Mouse (Mus musculus) ZHBTc4 (cell line): ENCODE data around the gene Kdm4d.
"Not testable (repeated sequence)": the region's sequence is repeated elsewhere in the genome, so short reads cannot be mapped to it uniquely, and the experiment has no call there.

Source experiments
- DNase-seq: peaks from one replicate; pipeline ENCODE4 v3.0.0-alpha.2; 2011; ENCODE audit warnings: low read depth, low spot score

Kdm4d gene

DNA sequence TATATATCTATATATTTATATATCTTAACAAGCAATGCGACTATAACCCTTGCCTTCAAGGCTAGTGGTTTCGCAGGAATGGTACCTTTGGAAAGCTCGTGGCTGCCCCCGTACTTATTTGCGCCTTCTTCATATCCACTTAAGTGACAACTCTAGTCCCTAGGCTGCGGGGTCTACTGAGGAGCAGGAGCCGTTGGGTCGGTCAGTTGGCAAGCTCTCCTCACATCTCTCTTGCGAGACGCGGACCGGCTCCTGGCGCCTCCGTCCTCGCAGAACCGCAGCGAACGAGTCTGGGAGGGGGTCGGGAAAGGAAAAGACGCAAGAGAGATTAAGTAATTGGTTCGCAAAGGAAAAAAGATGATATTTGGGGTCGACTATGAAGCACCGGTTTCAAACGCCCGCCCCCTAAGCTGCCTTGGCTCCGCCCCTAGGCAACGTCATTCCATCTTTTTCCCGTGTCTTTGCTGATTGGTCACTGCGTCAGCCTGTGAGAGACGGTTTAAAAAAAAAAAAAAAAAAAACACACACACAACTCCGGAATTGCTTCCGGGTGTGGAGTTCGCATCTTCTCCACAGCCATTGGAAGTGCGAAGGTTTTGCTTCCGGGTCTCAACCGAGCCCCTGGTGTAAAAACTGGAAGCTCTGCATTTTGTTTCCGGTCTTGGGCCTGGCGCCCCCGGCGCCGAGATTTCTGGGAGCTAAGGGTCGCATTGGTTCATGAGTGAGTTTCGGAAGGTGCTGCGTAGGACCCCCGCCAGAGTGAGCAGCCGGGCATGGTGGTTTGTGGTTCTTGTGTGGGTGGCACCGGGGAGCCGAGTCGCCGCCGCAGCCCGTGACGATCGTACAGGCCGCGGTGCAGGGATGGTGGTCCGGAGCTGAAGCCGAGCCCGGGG lies at the start of gene Kdm4d, which contains the start of gene Cwc15:
Gene Kdm4d, minus strand, starts transcription at position 460 of the 893 bp plus-strand sequence.
Gene Cwc15, plus strand, starts transcription at position 595 of the 893 bp plus-strand sequence.
- DNase-seq = peak; percentile 98

- no peak for DNase-seq
Observed at GRCm38 (mm10) chr9:14548366-14548761, 48.1 kb upstream of the Kdm4d start.

DNA sequence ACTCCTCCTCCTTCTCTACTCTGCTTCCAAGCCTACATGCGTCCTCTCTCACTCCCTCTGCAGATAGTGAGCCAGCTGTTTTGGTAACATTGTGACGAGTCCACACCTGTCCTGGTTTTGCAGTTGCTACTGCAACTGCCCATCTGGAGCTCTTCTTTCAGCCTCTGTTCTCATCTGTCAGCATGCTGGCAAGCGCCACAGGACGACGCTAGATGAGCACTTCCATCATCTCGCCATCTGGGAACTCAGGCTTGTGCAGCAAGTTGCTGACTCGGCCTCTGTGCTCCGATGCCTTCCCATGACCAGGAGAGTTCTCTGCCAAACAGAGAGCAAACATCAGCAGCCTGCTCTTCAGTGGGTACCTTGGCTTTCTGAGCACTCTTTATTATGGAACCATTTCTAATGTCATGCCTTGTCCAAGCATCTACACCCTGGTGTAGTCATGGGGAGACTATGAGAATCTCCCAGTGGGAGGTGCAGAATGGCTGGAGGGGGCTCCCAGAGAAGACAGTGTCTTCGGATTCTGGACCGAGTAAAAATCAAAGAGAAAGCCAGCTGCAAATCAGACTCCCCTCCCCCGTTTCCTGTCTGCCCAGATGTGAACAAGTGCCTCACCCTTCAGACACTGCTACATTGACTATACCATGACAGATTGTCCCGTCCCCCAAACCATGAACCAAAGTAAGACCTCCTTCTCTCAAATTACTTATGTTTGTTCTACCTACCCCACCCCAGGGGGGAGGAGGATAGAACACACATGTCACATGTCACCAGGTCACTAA lies 47.5 kb upstream of the Kdm4d start:
- DNase-seq = no peak

- DNase-seq = peak; percentile 25
Observed at GRCm38 (mm10) chr9:14544034-14544757, 43.9 kb upstream of the Kdm4d start.

DNA sequence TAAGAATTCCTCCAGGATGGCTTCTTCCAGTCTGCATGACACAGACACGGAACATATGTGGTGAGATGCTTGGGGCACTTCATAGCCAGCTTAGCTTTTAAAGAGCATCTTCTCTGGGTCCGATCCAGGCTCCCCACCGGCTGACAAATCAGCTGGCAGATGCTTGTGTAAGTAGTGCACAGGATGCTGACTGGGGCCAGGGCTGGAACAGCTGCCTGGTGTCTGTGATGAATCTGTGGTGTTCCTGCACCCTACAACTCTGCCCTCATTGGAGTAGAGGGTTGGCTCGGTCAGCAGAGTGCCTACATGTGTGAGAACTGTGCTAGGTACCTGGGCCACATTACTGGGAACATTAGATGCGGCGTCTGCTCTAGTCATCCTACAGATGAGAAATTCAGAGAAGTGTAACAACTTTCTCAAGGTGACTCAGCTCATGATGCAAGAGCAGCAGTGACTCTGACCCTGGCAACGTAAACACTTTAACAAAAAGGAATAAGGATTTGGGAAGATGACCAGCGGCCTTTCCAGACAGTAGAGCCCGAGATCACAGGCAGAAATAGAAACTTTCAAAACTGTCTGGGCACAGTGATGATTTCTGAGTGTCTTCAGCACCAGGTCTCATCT lies 34.7 kb upstream of the Kdm4d start:
- no peak for DNase-seq

DNA sequence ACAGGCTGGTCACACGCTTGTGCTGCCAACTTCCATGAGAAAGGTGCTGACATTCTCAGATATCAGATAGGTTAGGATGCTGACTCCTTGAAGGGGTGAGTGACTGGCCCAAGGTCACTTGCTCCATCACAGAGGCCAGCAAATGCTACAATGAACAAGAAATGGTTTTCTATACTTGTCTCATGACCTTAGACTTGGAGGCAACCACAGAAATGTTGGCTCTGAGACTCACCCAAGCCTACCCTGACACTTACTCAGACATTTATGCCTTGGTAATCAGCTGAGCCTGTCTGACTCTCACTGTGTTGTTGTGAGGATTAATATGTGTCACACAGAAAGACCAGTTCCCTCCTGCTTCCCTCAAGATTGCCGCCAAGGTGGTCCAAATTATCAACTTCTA lies 33.4 kb upstream of the Kdm4d start:
- DNase-seq = no peak

DNA sequence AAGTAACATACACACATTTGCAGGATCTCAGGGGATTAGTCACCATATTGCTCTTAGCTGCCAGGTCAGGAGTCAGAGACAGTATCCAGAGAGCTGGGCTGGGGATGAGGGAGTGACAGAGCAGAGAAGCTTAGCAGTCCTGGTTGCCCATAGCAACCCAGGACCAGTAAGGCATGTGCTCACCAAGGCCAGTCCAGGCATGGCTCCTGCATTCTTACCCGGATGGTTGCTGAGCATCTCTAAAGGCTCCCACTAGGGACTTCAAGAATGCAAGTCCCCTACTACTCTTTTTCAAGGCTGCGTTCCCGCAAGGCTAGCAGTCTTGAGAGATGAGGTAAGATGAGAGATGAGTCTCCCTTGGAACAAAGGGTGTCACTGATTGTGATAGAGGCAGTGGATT lies 32.0 kb upstream of the Kdm4d start:
- peak; percentile 35 for DNase-seq

DNA sequence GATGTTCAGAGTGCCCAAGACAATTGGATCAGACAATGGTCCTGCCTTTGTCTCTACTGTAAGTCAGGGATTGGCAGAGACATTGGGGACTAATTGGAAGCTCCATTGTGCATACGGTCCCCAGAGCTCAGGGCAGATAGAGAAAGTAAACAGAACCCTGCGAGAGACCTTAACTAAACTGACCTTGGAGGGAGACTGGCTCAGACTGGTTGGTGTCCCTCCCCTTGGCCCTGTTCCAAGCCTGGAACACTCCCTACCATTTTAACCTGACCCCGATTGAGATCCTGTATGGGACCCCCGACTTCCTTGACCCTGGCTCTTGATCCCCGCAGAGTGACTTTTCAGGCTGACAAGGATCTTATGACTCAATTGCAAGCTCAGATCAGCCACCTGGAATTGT lies 29.7 kb upstream of the Kdm4d start:
- peak; percentile 32 for DNase-seq

- DNase-seq = peak; percentile 85
Observed at GRCm38 (mm10) chr9:14523408-14524043, 23.2 kb upstream of the Kdm4d start.

DNA sequence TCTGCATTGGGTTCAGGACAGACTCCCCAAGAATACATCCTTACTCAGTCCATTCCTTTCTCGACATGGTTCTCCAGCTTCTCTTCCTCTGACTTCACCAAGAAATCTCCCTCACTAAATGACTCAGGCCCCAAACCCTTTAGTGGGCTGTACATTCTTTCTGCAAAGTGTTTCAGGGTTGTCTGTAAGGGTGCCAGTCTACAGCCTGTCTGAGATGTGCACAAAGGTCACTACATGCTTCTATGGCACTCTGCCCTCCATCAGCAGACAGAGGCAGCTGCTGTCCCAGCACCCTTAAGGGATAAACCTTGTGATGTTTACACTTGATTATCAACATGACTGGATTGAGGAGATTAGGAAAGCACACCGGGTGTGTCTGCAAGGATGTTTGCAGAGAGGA lies 21.4 kb upstream of the Kdm4d start:
- no peak for DNase-seq

DNA sequence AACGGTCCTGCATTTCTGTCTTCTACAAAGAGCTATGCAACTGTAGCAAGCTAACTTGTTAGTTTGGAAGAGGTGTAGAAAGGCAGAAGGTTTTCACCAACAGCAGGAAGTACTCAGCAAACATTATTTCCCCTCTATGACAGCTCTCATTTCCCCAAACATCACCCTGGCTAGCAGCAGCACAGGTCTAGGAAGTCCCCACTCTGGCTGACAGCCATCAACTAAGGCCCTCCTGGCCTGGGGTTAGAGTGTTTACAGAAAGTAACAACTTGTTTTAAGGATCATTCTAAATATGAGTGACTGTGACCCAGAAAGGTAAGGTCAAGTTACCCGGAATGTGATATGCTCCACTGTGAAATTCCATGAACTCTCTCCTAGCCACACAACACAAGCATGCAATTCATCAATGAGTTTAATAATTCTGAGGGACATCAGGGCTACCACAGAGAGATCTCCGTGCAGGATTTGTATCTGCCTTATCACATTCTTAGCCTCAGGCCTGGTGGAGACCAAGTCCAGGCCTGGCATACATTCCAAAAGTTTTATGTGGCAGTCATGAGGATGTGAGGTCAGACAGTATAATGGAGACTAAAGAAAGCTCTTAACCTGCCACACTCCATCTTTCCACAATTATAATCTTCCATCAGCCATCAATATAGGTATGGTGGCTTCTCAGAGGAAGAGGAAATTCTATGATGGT lies 20.8 kb upstream of the Kdm4d start:
- no peak for DNase-seq

GRCm38 (mm10) chr9:14518105-14518504 lies 17.8 kb upstream of the Kdm4d start:
- DNase-seq = no peak

DNA sequence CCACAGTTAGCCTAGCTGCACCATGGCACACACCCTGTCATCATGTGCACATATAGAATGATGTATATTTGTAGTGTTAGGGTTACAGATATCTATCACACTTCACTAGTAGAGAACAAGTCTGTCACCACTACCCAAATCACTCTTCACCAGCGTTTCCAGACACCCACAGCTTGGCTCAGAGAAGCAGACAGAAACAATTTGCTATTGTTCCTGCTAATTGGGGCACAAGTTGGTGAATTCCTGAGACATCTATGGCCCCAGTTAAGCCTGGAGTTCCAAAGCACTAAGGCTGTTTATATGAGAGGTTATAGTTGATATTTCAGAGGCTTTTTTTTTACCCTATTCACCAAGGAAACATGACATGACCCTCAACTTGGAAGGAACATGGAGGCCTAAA lies 17.0 kb upstream of the Kdm4d start:
- DNase-seq = no peak

GRCm38 (mm10) chr9:14512633-14513445 lies 12.6 kb upstream of the Kdm4d start:
- DNase-seq = peak; percentile 67

- DNase-seq = no peak
Observed at GRCm38 (mm10) chr9:14500916-14501424, 688 bp upstream of the Kdm4d start.

DNA sequence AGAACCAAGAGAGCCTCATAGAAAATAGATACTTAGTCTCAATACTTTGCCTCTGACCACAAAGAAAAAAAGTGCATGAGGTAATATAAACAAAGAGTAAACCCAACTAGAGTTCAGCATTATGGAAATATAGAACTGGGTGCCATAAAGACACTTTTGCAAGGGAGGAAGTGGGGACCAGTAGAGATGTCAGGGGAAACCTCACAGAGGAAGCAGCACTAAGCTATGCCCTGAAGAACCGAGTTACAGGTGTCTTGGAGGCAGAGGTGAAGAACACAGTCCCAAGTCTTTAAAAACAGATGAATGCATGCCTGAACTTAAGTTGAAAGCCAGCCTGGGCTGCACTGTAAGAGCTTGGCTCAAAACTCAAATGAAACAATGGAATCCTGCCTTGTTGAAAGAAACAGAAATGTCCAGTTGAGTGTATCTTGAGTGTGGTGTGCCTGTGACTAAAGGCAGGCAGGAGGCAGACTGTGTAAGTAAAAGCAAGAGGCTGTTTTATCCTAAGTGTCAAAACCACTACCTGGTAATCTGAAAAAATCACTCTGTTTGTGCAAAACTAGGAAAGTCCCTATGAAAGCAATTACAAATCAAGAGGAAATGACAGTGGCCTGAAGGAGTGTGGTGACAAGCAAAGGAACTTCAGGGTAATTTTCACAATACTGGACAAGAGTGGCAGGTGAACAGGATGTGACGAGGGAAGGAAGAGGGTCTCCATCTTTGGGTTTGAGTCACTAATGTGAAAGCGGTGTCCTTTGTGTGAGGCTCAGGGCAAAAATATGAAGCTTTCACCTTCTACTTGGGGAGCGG lies 1.2 kb downstream of the Kdm4d start:
- DNase-seq = no peak

- DNase-seq = peak; percentile 25
Observed at GRCm38 (mm10) chr9:14463668-14464067, 36.6 kb downstream of the Kdm4d start.

- not testable (repeated sequence) for DNase-seq
Observed at GRCm38 (mm10) chr9:14462536-14462935, 37.7 kb downstream of the Kdm4d start.
